Mouse (Mus musculus) embryo, embryonic 11.5 days (tissue): ENCODE results near the gene Olfr136.

ENCODE experiments used
- DNase-seq: peaks from one replicate; pipeline ENCODE4 v3.0.0-alpha.2; 2012; ENCODE audit warnings: low read depth, low spot score

The Olfr136 gene

GRCm38 (mm10) chr17:38329531-38329930, at the start of gene Olfr136:
Gene Olfr136, plus strand, starts transcription at chr17:38329831.
- no peak for DNase-seq

GRCm38 (mm10) chr17:38307470-38307869, 22.2 kb upstream of the Olfr136 start, which contains the start of gene Olfr137:
Gene Olfr137, minus strand, starts transcription at chr17:38307570.
- no peak for DNase-seq
